Mouse (Mus musculus) limb, embryonic 13.5 days (tissue): ENCODE data around the gene Rnaseh2a. TPM values are rescaled to one million over a fixed set of nuclear protein-coding genes. Genes with fewer than 3 reads are reported as not detected.

Experiments
- ATAC-seq: fragments of 200-750 bp; cut with Nextera tagmentation; 2 replicates; pipeline ENCODE4 v1.8.0; 2017; ENCODE audit warnings: low read depth, moderate number of reproducible peaks, moderate TSS enrichment; ENCODE audit not compliant: low FRiP score
- H3K27ac ChIP-seq: fragments of 300-500 bp; sonication (generic); 2 replicates; pipeline ENCODE4 v1.5.1; 2015; ENCODE audit warnings: inconsistent platforms, mild to moderate bottlenecking, moderate library complexity
- H3K27me3 ChIP-seq: fragments of 300-500 bp; sonication (generic); 2 replicates; pipeline ENCODE4 v1.6.1; 2015; ENCODE audit warnings: mild to moderate bottlenecking, inconsistent platforms
- H3K36me3 ChIP-seq: fragments of 300-500 bp; sonication (generic); 2 replicates; pipeline ENCODE4 v1.6.1; 2015; ENCODE audit warnings: inconsistent platforms, mild to moderate bottlenecking, moderate library complexity
- H3K4me1 ChIP-seq: fragments of 300-500 bp; sonication (generic); 2 replicates; pipeline ENCODE4 v1.6.1; 2015; ENCODE audit warnings: inconsistent platforms
- H3K4me2 ChIP-seq: fragments of 300-500 bp; sonication (generic); replicated peaks from 2 replicates; pipeline ENCODE4 v1.6.1; 2015; ENCODE audit warnings: inconsistent platforms, mild to moderate bottlenecking, moderate library complexity
- H3K4me3 ChIP-seq: fragments of 300-500 bp; sonication (generic); 2 replicates; pipeline ENCODE4 v1.5.1; 2015; ENCODE audit warnings: moderate library complexity, mild to moderate bottlenecking, inconsistent platforms
- H3K9ac ChIP-seq: fragments of 300-500 bp; sonication (generic); 2 replicates; pipeline ENCODE4 v1.6.1; 2015; ENCODE audit warnings: mild to moderate bottlenecking, inconsistent platforms
- H3K9me3 ChIP-seq: fragments of 300-500 bp; sonication (generic); 2 replicates; pipeline ENCODE4 v1.6.1; 2016; ENCODE audit warnings: inconsistent platforms
- WGBS: fragments of 180-500 bp; shearing (Covaris S2); methylation state at CpG from one replicate; pipeline ENCODE4 v1.1.7; 2015; 5-methylcytosine and 5-hydroxymethylcytosine counted together
- microRNA-seq: library from miRNA; unstranded; fragments of <30 nt; microRNA quantifications from one replicate; pipeline ENCODE4, GENCODE M21; 2016
- polyA plus RNA-seq: library from polyadenylated mRNA; unstranded; fragments of >200 nt; fragmentation: Nextera tagmentation; extraction: Ambion mirVana; gene quantifications from 2 replicates; pipeline ENCODE4 v1.2.1, GENCODE M21; 2015

Rnaseh2a gene
- polyA plus RNA-seq, 1 experiment from 2014 or later: 93.2 TPM

- 94% methylated on average over 9 of the region's 9 CpGs for WGBS
- no peak for ATAC-seq
- peaks cover 33% of the 10 kb centered on the region for H3K27me3 ChIP-seq
These were observed 62.5 kb downstream of the Rnaseh2a start for GRCm38 (mm10) chr8:84907037-84907436.

More at GRCm38 (mm10) chr8:84907037-84907436, 62.5 kb downstream of the Rnaseh2a start:
- H3K4me1 ChIP-seq: peaks cover 24% of the 10 kb centered on the region
- H3K4me2 ChIP-seq: no peak overlapping the region
- no peak overlapping the region for H3K4me3 ChIP-seq
- H3K9me3 ChIP-seq: no peaks in the 10 kb centered on the region
- H3K36me3 ChIP-seq: peaks cover 8% of the 10 kb centered on the region
- no peak overlapping the region for H3K27ac ChIP-seq
- H3K9ac ChIP-seq: no peak overlapping the region

Small RNAs within 50 kb of the gene (microRNA-seq; reads per million reads assigned to microRNA genes)
- gene Gm24197: not detected

Other genes starting within 250 kb of the Rnaseh2a start
- 7.1 and 9.8 TPM in 2 replicates for gene G430095P16Rik, start 246.8 kb downstream of the Rnaseh2a start, polyA plus RNA-seq
- gene Nfix, start 169.4 kb downstream of the Rnaseh2a start, polyA plus RNA-seq: 46.9 and 48.0 TPM in 2 replicates
- gene Dand5, start 146.9 kb downstream of the Rnaseh2a start, polyA plus RNA-seq: 6.3 TPM in 2 replicates
- 48.1 and 48.4 TPM in 2 replicates for gene Gadd45gip1, start 138.2 kb downstream of the Rnaseh2a start, polyA plus RNA-seq
- 106 TPM in 2 replicates for gene Rad23a, start 129.1 kb downstream of the Rnaseh2a start, polyA plus RNA-seq
- gene Calr, start 122.8 kb downstream of the Rnaseh2a start, polyA plus RNA-seq: 943 and 1,018 TPM in 2 replicates
- gene Farsa, start 112.8 kb downstream of the Rnaseh2a start, polyA plus RNA-seq: 108 and 109 TPM in 2 replicates
- gene Syce2, start 97.7 kb downstream of the Rnaseh2a start, polyA plus RNA-seq: 82.7 and 92.5 TPM in 2 replicates
- gene Gcdh, start 75.8 kb downstream of the Rnaseh2a start, polyA plus RNA-seq: 41.7 and 42.1 TPM in 2 replicates
- 2.4 and 4.4 TPM in 2 replicates for gene Klf1, start 67.8 kb downstream of the Rnaseh2a start, polyA plus RNA-seq
- 16.4 and 18.5 TPM in 2 replicates for gene Dnase2a, start 61.2 kb downstream of the Rnaseh2a start, polyA plus RNA-seq
- gene Mast1, start 32.4 kb downstream of the Rnaseh2a start, polyA plus RNA-seq: 0.32 and 0.55 TPM in 2 replicates
- 0.20 and 0.47 TPM in 2 replicates for gene Rtbdn, start 22.8 kb downstream of the Rnaseh2a start, polyA plus RNA-seq
- not detected in 2 replicates for gene Gm49661, start 334 bp downstream of the Rnaseh2a start, polyA plus RNA-seq
- 961 and 978 TPM in 2 replicates for gene Prdx2, start 180 bp downstream of the Rnaseh2a start, polyA plus RNA-seq
- gene Junb, start 9.0 kb upstream of the Rnaseh2a start, polyA plus RNA-seq: 8.2 and 8.4 TPM in 2 replicates
- 18.6 and 18.8 TPM in 2 replicates for gene Hook2, start 20.8 kb upstream of the Rnaseh2a start, polyA plus RNA-seq
- gene Best2, start 44.8 kb upstream of the Rnaseh2a start, polyA plus RNA-seq: not detected in 2 replicates
- gene Asna1, start 55.5 kb upstream of the Rnaseh2a start, polyA plus RNA-seq: 132 TPM in 2 replicates
- 114 and 132 TPM in 2 replicates for gene Trir, start 57.1 kb upstream of the Rnaseh2a start, polyA plus RNA-seq
- gene Tnpo2, start 67.1 kb upstream of the Rnaseh2a start, polyA plus RNA-seq: 31.0 and 32.2 TPM in 2 replicates
- gene Fbxw9, start 90.3 kb upstream of the Rnaseh2a start, polyA plus RNA-seq: 31.6 and 32.2 TPM in 2 replicates
- 0.75 and 0.76 TPM in 2 replicates for gene Gm5741, start 98.2 kb upstream of the Rnaseh2a start, polyA plus RNA-seq
- 60.0 and 60.5 TPM in 2 replicates for gene Dhps, start 102.0 kb upstream of the Rnaseh2a start, polyA plus RNA-seq
- gene Wdr83os, start 111.0 kb upstream of the Rnaseh2a start, polyA plus RNA-seq: 111 and 127 TPM in 2 replicates
- gene Wdr83, start 111.5 kb upstream of the Rnaseh2a start, polyA plus RNA-seq: 43.0 and 45.1 TPM in 2 replicates
- gene Man2b1, start 113.5 kb upstream of the Rnaseh2a start, polyA plus RNA-seq: 29.2 and 32.2 TPM in 2 replicates
- 2.7 and 3.4 TPM in 2 replicates for gene Zfp791, start 153.3 kb upstream of the Rnaseh2a start, polyA plus RNA-seq
- not detected in 2 replicates for gene Cks1brt, start 182.2 kb upstream of the Rnaseh2a start, polyA plus RNA-seq